Mouse (Mus musculus) monocyte, adult 5-6 weeks (primary cell): ENCODE data around the gene Cdkn2c. TPM values are rescaled to one million over a fixed set of nuclear protein-coding genes. Genes with fewer than 3 reads are reported as not detected.
"Not testable (repeated sequence)": the region's sequence is repeated elsewhere in the genome, so short reads cannot be mapped to it uniquely, and the experiment has no call there.

Source experiments
- ATAC-seq: fragments of 153-309, 156-312 bp; replicated peaks from 2 replicates; pipeline ENCODE4 v1.8.0; 2017; ENCODE audit warnings: mild to moderate bottlenecking; ENCODE audit not compliant: low TSS enrichment, insufficient number of reproducible peaks, severe bottlenecking, poor library complexity, low FRiP score
- total RNA-seq: library from RNA; stranded (forward); fragments of 200-1000, 200-491, 200-594 nt; gene quantifications from 3 replicates; pipeline ENCODE4 v1.2.3, GENCODE M21; 2017

Cdkn2c gene
- 13.2 to 18.8 TPM (median 16.2 TPM) in 3 replicates for total RNA-seq

- ATAC-seq = peak; percentile 74
These were observed at the start of gene Cdkn2c for GRCm38 (mm10) chr4:109666461-109667269. Gene Cdkn2c, minus strand, starts transcription at chr4:109667189.

GRCm38 (mm10) chr4:109705349-109705748 lies 38.4 kb upstream of the Cdkn2c start:
- ATAC-seq = no peak

GRCm38 (mm10) chr4:109703568-109703967 lies 36.6 kb upstream of the Cdkn2c start:
- ATAC-seq = no peak

GRCm38 (mm10) chr4:109700727-109701126 lies 33.7 kb upstream of the Cdkn2c start:
- not testable (repeated sequence) for ATAC-seq

- no peak for ATAC-seq
These were observed 25.7 kb upstream of the Cdkn2c start for GRCm38 (mm10) chr4:109692674-109693073.

- ATAC-seq = no peak
These were observed 16.6 kb upstream of the Cdkn2c start for GRCm38 (mm10) chr4:109683561-109683960.

- ATAC-seq = no peak
These were observed 10.2 kb upstream of the Cdkn2c start for GRCm38 (mm10) chr4:109677221-109677620.

- peak; percentile 97 for ATAC-seq
These were observed 9.5 kb upstream of the Cdkn2c start, which contains the start of gene Faf1 for GRCm38 (mm10) chr4:109676218-109677215. Gene Faf1, plus strand, starts transcription at chr4:109676588.

- no peak for ATAC-seq
These were observed 7.1 kb upstream of the Cdkn2c start for GRCm38 (mm10) chr4:109674097-109674496.

- no peak for ATAC-seq
These were observed 5.0 kb upstream of the Cdkn2c start for GRCm38 (mm10) chr4:109671941-109672340.

GRCm38 (mm10) chr4:109670213-109670612 lies 3.2 kb upstream of the Cdkn2c start:
- no peak for ATAC-seq

- no peak for ATAC-seq
These were observed 529 bp upstream of the Cdkn2c start for GRCm38 (mm10) chr4:109667518-109667917.

GRCm38 (mm10) chr4:109665982-109666460 lies 968 bp downstream of the Cdkn2c start:
- ATAC-seq = no peak

GRCm38 (mm10) chr4:109665101-109665981 lies 1.6 kb downstream of the Cdkn2c start:
- ATAC-seq = peak; percentile 54

- ATAC-seq = no peak
These were observed 2.9 kb downstream of the Cdkn2c start for GRCm38 (mm10) chr4:109664091-109664490.

- ATAC-seq = no peak
These were observed 4.7 kb downstream of the Cdkn2c start for GRCm38 (mm10) chr4:109662271-109662670.

- ATAC-seq = no peak
These were observed 5.8 kb downstream of the Cdkn2c start for GRCm38 (mm10) chr4:109661183-109661582.

- no peak for ATAC-seq
These were observed 6.4 kb downstream of the Cdkn2c start for GRCm38 (mm10) chr4:109660568-109660967.
